Mouse (Mus musculus) liver, postnatal 0 days (tissue): ENCODE data around the gene Tln2. TPM values are rescaled to one million over a fixed set of nuclear protein-coding genes. Genes with fewer than 3 reads are reported as not detected.

Experiments
- ATAC-seq: fragments of 200-750 bp; cut with Nextera tagmentation; 2 replicates; pipeline ENCODE4 v1.8.0; 2017; ENCODE audit warnings: mild to moderate bottlenecking, moderate library complexity
- DNase-seq: peaks from one replicate; pipeline ENCODE4 v3.0.0-alpha.2; 2016
- H3K27ac ChIP-seq: fragments of 300-500 bp; sonication (generic); 2 replicates; pipeline ENCODE4 v1.5.1; 2014; ENCODE audit warnings: antibody characterized with exemption, moderate library complexity, mild to moderate bottlenecking, low read depth
- H3K27me3 ChIP-seq: fragments of 300-500 bp; sonication (generic); 2 replicates; pipeline ENCODE4 v1.6.1; 2014; ENCODE audit warnings: low read length, control low read depth, mixed read lengths; ENCODE audit not compliant: insufficient read depth
- H3K36me3 ChIP-seq: fragments of 300-500 bp; sonication (generic); replicated peaks from 2 replicates; pipeline ENCODE4 v1.6.1; 2014; ENCODE audit warnings: mild to moderate bottlenecking, control low read depth, low read length, moderate library complexity, mixed read lengths; ENCODE audit not compliant: insufficient read depth
- H3K4me1 ChIP-seq: fragments of 300-500 bp; sonication (generic); 2 replicates; pipeline ENCODE4 v1.6.1; 2014; ENCODE audit warnings: antibody characterized with exemption, mild to moderate bottlenecking, control low read depth; ENCODE audit not compliant: insufficient read depth
- H3K4me2 ChIP-seq: fragments of 300-500 bp; sonication (generic); 2 replicates; pipeline ENCODE4 v1.6.1; 2014; ENCODE audit warnings: low read depth, mild to moderate bottlenecking, low read length, moderate library complexity, mixed read lengths
- H3K4me3 ChIP-seq: fragments of 300-500 bp; sonication (generic); 2 replicates; pipeline ENCODE4 v1.5.1; 2014; ENCODE audit warnings: low read depth, low read length
- H3K9ac ChIP-seq: fragments of 300-500 bp; sonication (generic); replicated peaks from 2 replicates; pipeline ENCODE4 v1.6.1; 2014; ENCODE audit warnings: mild to moderate bottlenecking, moderate library complexity
- H3K9me3 ChIP-seq: fragments of 300-500 bp; sonication (generic); 2 replicates; pipeline ENCODE4 v1.6.1; 2016; ENCODE audit warnings: mild to moderate bottlenecking, control low read depth, low read length, mixed read lengths
- CTCF ChIP-seq: sonication (generic); IDR thresholded peaks from 2 replicates; pipeline ENCODE4 v1.5.1; 2016; ENCODE audit warnings: antibody characterized with exemption, low read depth
- EP300 ChIP-seq: IDR thresholded peaks from 2 replicates; pipeline ENCODE4 v1.6.1; 2016; ENCODE audit warnings: antibody characterized with exemption, low read depth, mild to moderate bottlenecking
- WGBS: fragments of 180-500 bp; shearing (Covaris S2); extraction: QIAGEN DNeasy Blood & Tissue Kit; methylation state at CpG from one replicate; pipeline ENCODE4 v1.1.7; 2014; ENCODE audit not compliant: insufficient replicate concordance; 5-methylcytosine and 5-hydroxymethylcytosine counted together
- polyA plus RNA-seq: library from polyadenylated mRNA; unstranded; fragments of >200 nt; fragmentation: Nextera tagmentation; extraction: Ambion mirVana; gene quantifications from 2 replicates; pipeline ENCODE4 v1.2.1, GENCODE M21; 2015

Tln2 gene
- polyA plus RNA-seq, 1 experiment from 2014 or later = 3.5 TPM

- H3K9me3 ChIP-seq = no peaks in the 10 kb centered on the region
- no peak for TF ChIP-seq EP300
- no peak for TF ChIP-seq CTCF
- no peak for DNase-seq
- H3K9ac ChIP-seq = no peak overlapping the region
- WGBS = 50% methylated on average over 7 of the region's 7 CpGs
- H3K4me3 ChIP-seq = no peak overlapping the region
- no peaks in the 10 kb centered on the region for H3K4me1 ChIP-seq
- no peak overlapping the region for H3K27ac ChIP-seq
- H3K27me3 ChIP-seq = no peaks in the 10 kb centered on the region
- no peak overlapping the region for H3K4me2 ChIP-seq
- no peaks in the 10 kb centered on the region for H3K36me3 ChIP-seq
- ATAC-seq = no peak
These were observed 154.8 kb downstream of the Tln2 start for GRCm38 (mm10) chr9:67404736-67405135.

GRCm38 (mm10) chr9:67399563-67399962 is 159.9 kb downstream of the Tln2 start:
- Histone ChIP-seq H3K4me3 (no peak overlapping the region), H3K27me3 (no peaks in the 10 kb centered on the region), H3K27ac (no peak overlapping the region), H3K36me3 (no peaks in the 10 kb centered on the region), H3K9me3 (no peaks in the 10 kb centered on the region), H3K4me2 (no peak overlapping the region), H3K4me1 (no peaks in the 10 kb centered on the region), H3K9ac (no peak overlapping the region)
- TF ChIP-seq CTCF (0 out of 2 replicates have a peak, but pooled peaks have one; percentile 13), EP300 (no peak)
- 77% methylated on average over 6 of the region's 6 CpGs for WGBS
- DNase-seq (no peak), ATAC-seq (no peak)

GRCm38 (mm10) chr9:67397756-67398155 is 161.7 kb downstream of the Tln2 start:
- no peak for ATAC-seq
- no peak overlapping the region for H3K4me2 ChIP-seq
- WGBS = 84% methylated on average over 3 of the region's 3 CpGs

GRCm38 (mm10) chr9:67396446-67396845 is 163.1 kb downstream of the Tln2 start:
- Histone ChIP-seq H3K27me3 (no peaks in the 10 kb centered on the region), H3K9ac (no peak overlapping the region), H3K36me3 (no peaks in the 10 kb centered on the region), H3K9me3 (no peaks in the 10 kb centered on the region), H3K4me1 (no peaks in the 10 kb centered on the region), H3K4me2 (no peak overlapping the region), H3K4me3 (no peak overlapping the region), H3K27ac (no peak overlapping the region)
- 73% methylated on average over 3 of the region's 3 CpGs for WGBS
- DNase-seq = no peak
- TF ChIP-seq EP300 (no peak), CTCF (no peak)
- ATAC-seq = no peak

More at GRCm38 (mm10) chr9:67397756-67398155, 161.7 kb downstream of the Tln2 start:
- Histone ChIP-seq H3K27me3 (no peaks in the 10 kb centered on the region), H3K9ac (no peak overlapping the region), H3K4me1 (no peaks in the 10 kb centered on the region), H3K4me3 (no peak overlapping the region), H3K36me3 (no peaks in the 10 kb centered on the region), H3K9me3 (no peaks in the 10 kb centered on the region), H3K27ac (no peak overlapping the region)
- no peak for DNase-seq
- TF ChIP-seq CTCF (no peak), EP300 (no peak)

GRCm38 (mm10) chr9:67384028-67384590 is 175.4 kb downstream of the Tln2 start:
- TF ChIP-seq CTCF (no peak), EP300 (no peak)
- Histone ChIP-seq H3K27me3 (no peaks in the 10 kb centered on the region), H3K4me3 (no peak overlapping the region), H3K4me1 (no peaks in the 10 kb centered on the region; the same call in 1 of the 2 replicates), H3K36me3 (no peaks in the 10 kb centered on the region; the same call in 1 of the 2 replicates), H3K27ac (no peak overlapping the region), H3K9me3 (no peaks in the 10 kb centered on the region), H3K9ac (no peak overlapping the region), H3K4me2 (no peak overlapping the region)
- 75% methylated on average over 9 of the region's 9 CpGs for WGBS
- ATAC-seq = no peak
- DNase-seq = no peak

GRCm38 (mm10) chr9:67380095-67380494 is 179.4 kb downstream of the Tln2 start:
- Histone ChIP-seq H3K36me3 (no peaks in the 10 kb centered on the region; the same call in 1 of the 2 replicates), H3K4me1 (no peaks in the 10 kb centered on the region; the same call in 1 of the 2 replicates), H3K27me3 (no peaks in the 10 kb centered on the region), H3K4me3 (no peak overlapping the region), H3K4me2 (no peak overlapping the region), H3K27ac (no peak overlapping the region), H3K9me3 (no peaks in the 10 kb centered on the region), H3K9ac (no peak overlapping the region)
- 38% methylated on average over 5 of the region's 5 CpGs for WGBS
- DNase-seq (no peak), ATAC-seq (no peak)
- TF ChIP-seq CTCF = no peak
- no peak for TF ChIP-seq EP300

- no peaks in the 10 kb centered on the region; the same call in 1 of the 2 replicates for H3K4me1 ChIP-seq
- H3K27me3 ChIP-seq = no peaks in the 10 kb centered on the region
- H3K27ac ChIP-seq = no peak overlapping the region
- TF ChIP-seq EP300 = no peak
- no peak for TF ChIP-seq CTCF
- 75% methylated on average over 5 of the region's 5 CpGs for WGBS
- no peak overlapping the region for H3K9ac ChIP-seq
- H3K36me3 ChIP-seq = no peaks in the 10 kb centered on the region
- H3K9me3 ChIP-seq = no peaks in the 10 kb centered on the region
- no peak overlapping the region for H3K4me3 ChIP-seq
- no peak for DNase-seq
- H3K4me2 ChIP-seq = no peak overlapping the region
- ATAC-seq = no peak
These were observed 180.7 kb downstream of the Tln2 start for GRCm38 (mm10) chr9:67378772-67379171.
